Mouse (Mus musculus): ENCODE measurements around the gene Gm21312.

Gene Gm21312

GRCm38 (mm10) chr10:104176724-104177123, at the start of gene Gm21312:
Gm21312 (plus strand) TSS chr10:104177024.
- WGBS = no CpG with 5 or more reads among the region's 3 CpGs

GRCm38 (mm10) chr10:104142687-104143086, 34.1 kb upstream of the Gm21312 start, which contains the start of gene Gm21293:
Gm21293 (plus strand) TSS chr10:104142987.
- WGBS = no CpG with 5 or more reads among the region's 3 CpGs

- whole genome bisulfite sequencing = no CpG with 5 or more reads among the region's 3 CpGs
Observed at GRCm38 (mm10) chr10:104151197-104151596, 25.6 kb upstream of the Gm21312 start, which contains the start of gene Gm6763. Gm6763 (plus strand) TSS chr10:104151497.

- no CpG with 5 or more reads among the region's 3 CpGs for WGBS
Observed at GRCm38 (mm10) chr10:104159706-104160105, 17.1 kb upstream of the Gm21312 start, which contains the start of gene Gm8764. Gm8764 (plus strand) TSS chr10:104160006.

- WGBS = no CpG with 5 or more reads among the region's 3 CpGs
Observed at GRCm38 (mm10) chr10:104168215-104168614, 8.6 kb upstream of the Gm21312 start, which contains the start of gene Gm21304. Gm21304 (plus strand) TSS chr10:104168515.

- WGBS = no CpG with 5 or more reads among the region's 3 CpGs
Observed at GRCm38 (mm10) chr10:104185233-104185632, 8.4 kb downstream of the Gm21312 start, which contains the start of gene Gm20765. Gm20765 (plus strand) TSS chr10:104185533.

- WGBS = no CpG with 5 or more reads among the region's 3 CpGs
Observed at GRCm38 (mm10) chr10:104193742-104194141, 16.9 kb downstream of the Gm21312 start, which contains the start of gene Gm4340. Gm4340 (plus strand) TSS chr10:104194042.

- WGBS = 54% methylated on average over 1 of the region's 1 CpGs
Observed at GRCm38 (mm10) chr10:104209655-104210054, 32.8 kb downstream of the Gm21312 start.

GRCm38 (mm10) chr10:104210268-104210990, 33.6 kb downstream of the Gm21312 start:
- WGBS = 52% methylated on average over 3 of the region's 3 CpGs

- 86% methylated on average over 5 of the region's 5 CpGs for WGBS
Observed at GRCm38 (mm10) chr10:104214527-104214926, 37.7 kb downstream of the Gm21312 start.

- WGBS = 57% methylated on average over 6 of the region's 6 CpGs
Observed at GRCm38 (mm10) chr10:104220303-104221021, 43.6 kb downstream of the Gm21312 start.
